Mouse (Mus musculus): ENCODE results near the gene Hnrnpul1.
"Not testable (repeated sequence)": the region's sequence is repeated elsewhere in the genome, so short reads cannot be mapped to it uniquely, and the experiment has no call there.

Hnrnpul1 gene

GRCm38 (mm10) chr7:25780021-25780420, 25.5 kb upstream of the Hnrnpul1 start:
- no peak for DNase-seq

- DNase-seq, result no peak
Measured at GRCm38 (mm10) chr7:25768229-25768628, 13.7 kb upstream of the Hnrnpul1 start.

DNA sequence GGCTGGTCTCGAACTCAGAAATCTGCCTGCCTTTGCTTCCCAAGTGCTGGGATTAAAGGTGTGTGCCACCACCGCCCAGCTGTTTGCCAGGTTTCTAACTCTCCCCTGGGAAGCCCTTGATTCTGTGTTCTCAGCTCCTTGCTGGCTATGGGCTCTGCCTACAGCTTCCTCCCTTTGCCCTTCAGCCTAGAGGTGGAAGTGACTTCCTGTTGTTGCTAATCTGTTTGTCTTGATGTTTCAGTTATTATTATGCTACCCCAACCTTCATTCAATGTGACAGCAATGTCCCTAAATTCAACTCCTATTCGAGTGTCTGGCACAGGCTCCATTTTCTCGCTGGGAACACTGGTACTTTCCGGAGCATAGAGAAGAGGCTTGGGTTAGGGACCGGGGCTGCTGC, 11.6 kb upstream of the Hnrnpul1 start:
- peak; percentile 41 for DNase-seq

DNA sequence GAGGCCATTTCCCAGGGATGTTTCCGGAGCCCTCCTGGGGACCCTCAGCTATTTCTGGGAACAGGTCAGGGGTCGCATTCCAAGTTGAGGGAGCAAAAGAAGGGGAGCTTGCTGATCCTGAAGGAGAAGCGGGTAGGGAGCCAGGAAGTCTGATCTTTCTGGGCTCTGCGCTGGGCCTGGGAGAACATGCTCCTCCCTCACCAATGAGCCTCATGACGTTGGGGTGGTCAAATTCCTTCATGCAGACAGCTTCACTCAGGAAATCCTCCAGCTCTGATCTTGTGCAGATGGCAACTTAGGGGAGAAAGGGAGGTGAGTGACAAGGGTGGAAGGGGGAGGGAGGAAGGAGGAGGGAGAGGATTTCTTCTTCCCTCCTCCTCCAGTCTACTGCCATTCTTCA, 9.7 kb upstream of the Hnrnpul1 start:
- peak; percentile 33 for DNase-seq

- DNase-seq, result no peak
Measured at GRCm38 (mm10) chr7:25763678-25764077, 9.1 kb upstream of the Hnrnpul1 start.

GRCm38 (mm10) chr7:25761354-25761753, 6.8 kb upstream of the Hnrnpul1 start:
- DNase-seq, result peak; percentile 63

DNA sequence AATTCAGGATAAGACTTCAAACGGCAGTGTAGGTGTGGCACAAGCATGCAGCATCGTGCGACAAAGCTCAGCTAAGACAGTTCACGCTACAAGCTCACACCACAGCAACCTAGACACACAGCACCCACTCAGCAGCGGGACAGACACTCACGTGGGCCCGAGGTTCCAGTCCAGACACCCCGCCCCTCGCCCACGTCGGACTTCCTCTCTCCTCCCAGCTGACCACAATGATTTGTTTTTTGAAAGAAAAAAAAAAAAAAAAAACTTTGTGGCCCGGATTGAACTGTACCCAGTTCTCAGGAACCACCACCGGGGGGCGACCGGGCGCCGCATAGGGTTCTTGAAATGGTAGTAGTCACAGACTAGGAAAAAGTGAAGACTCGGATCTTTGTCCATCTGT, 1.5 kb upstream of the Hnrnpul1 start:
- DNase-seq, result peak; percentile 98

DNA sequence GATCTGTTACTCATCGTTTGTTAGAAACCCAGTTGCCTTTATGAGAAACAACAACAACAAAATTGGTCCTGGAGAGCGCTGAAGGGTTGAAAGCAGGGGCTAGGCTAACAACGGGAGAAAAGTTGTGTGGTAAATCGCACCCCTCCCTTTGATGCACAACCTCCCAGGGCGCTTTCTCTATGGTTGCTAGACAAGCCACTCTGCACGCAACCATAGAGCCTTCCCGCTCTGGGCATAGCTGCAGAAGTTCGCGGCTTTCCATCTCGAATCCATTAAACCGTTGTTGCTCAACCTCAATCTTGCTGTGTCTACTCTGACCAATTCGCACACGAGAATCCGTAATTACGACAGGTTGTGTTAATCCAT, 894 bp upstream of the Hnrnpul1 start:
- DNase-seq, result peak; percentile 70

DNA sequence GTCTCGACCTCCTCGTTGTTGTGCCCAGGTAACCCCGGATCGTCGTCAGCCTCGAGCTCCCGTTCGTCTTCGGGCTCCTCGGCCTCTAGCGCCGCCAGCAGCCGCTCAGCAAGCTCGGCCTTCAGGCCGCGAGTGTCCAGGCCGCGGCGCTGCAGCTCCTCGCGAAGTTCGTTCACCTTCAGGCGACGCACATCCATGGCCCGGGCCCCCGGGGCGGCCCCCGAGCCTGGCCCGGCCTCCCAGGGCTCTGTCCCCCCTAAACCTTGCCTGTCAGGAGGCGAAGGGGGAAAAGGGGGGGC, 169 bp downstream of the Hnrnpul1 start:
- DNase-seq, result no peak

DNA sequence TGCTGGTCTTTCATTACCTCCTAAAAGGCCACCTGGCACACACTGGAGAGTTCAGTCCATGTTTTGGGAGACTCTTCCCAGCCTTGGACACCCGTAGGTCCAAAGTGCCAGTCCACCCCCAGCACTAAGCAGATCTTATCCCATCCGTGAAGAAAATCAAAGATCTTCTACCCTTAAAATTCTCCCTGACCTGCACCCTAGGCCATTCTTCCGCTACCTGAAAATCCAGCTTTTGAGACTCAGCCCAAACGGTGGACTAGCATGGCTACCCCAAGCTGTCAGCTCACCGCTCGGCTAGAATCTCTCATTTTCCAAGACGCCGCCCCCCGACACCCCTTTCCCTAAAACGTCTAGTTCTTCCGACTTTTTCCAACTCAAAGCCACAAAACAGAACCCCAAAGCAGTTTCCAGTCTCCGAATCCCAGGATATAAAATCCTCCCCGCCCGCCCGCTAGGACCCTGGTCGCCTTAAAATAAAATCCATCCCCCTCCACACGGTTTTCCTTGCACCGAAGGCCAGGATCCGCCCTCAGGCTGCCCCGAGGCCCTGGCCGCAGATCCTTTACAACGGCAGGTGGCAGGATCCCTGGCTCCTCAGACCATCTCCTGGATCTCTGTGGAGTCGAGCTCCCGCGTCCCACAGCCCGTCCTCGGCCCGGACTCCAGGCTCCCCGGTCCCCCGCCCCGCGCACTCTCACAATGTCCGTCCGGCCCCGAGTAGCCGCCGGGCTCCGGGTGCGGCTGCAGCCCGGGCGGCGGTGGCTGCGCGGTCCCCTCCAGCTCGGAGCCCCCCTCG, 716 bp downstream of the Hnrnpul1 start:
- DNase-seq, result no peak

DNA sequence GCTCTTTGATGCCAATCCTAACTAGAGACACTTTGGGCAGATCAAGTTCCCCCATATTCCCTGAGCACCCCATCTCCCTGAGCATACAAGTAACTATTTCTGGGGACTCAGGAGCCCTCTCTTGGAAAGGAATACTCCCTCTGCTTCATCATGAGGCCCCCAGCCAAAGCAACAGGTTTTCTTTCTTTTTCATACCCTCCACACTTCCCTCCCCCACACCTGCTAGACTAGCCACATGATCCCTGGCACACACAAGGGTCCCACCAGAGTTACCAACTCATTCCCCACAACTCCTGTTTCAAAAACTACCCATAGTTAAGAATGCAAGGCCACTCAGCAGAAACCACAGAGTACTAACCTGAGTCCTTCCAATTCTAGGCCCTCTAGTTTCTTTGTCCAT, 1.5 kb downstream of the Hnrnpul1 start:
- no peak for DNase-seq

GRCm38 (mm10) chr7:25746844-25747243, 7.7 kb downstream of the Hnrnpul1 start:
- DNase-seq, result no peak

GRCm38 (mm10) chr7:25738277-25738676, 16.3 kb downstream of the Hnrnpul1 start:
- DNase-seq, result no peak

GRCm38 (mm10) chr7:25736920-25737319, 17.6 kb downstream of the Hnrnpul1 start:
- DNase-seq, result peak; percentile 28

DNA sequence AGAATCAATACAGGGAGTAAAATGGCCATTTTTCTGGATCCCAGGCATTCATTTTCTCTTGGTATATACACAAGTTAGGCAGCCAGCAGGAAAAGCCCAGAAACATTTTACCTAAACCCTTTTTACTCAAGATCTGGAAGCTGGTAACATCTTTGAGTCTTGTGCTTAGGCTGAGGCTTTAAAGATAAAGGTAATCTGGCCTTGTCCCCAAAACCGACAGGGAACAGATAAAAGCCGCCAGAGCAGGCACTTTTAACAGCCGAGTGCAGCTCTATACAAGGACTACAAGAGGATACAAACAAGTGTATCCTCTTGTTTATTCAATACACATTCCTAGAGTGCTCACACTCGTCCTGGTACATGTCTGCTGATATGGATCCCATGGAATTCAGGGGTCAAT, 19.6 kb downstream of the Hnrnpul1 start:
- DNase-seq, result no peak

DNA sequence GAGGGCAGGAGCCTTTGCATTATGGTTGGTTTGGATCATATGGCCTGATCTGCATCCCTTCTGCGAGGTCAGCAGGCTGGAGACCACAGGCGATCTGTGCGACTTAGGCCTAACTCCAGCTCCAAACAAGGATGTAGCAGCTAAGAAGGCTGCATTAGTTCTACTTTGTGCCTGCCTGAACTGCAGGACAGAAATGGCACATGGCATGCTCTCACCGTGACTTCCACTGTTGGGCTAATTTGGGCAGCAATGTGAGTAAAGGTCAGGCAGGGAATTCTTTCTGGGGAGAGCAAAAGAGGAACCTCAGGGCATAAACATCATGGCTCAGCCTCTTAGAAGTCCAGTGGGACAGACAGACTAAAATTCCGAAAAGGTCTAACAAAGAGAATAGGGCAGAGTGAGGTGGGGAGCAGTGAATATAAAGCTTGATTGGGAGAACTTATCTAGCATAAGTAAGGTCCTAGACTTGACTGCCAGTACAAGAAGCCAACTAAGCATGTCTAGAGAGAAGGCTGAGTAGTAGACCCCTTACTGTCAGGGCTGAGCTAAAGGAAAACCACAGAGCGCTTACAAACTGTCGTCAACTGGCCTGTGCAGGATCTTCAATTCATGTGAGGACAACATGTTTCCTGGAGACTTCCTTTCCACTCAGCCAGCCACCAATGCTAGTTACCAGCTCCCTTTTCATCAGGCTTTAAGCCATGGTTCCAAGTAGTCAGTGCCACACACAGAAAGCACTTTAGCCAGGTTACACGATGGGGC, 23.1 kb downstream of the Hnrnpul1 start:
- DNase-seq, result no peak

- DNase-seq, result no peak
Measured at GRCm38 (mm10) chr7:25729862-25730261, 24.7 kb downstream of the Hnrnpul1 start.

GRCm38 (mm10) chr7:25729396-25729795, 25.2 kb downstream of the Hnrnpul1 start:
- no peak for DNase-seq

GRCm38 (mm10) chr7:25727800-25728199, 26.8 kb downstream of the Hnrnpul1 start:
- DNase-seq, result no peak

DNA sequence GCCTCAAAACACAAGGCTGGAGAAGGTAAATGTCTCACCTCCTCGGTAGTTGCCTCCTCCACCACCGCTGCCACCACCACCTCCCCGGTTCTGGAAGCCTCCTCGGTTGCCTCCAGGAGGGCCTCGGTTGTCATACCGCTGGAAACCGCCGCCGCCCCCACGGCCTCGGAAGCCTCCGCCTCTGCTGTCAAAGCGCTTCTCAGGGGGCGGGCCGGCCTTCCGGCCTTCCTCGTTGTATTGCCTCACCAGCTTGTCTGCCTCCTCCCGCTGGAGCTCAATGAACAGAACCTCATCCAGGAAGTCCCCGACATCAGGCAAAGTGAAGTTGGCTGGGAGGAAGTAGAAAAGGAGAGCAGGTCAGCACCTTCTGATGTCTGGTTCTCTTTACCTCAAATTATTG, 28.7 kb downstream of the Hnrnpul1 start:
- DNase-seq, result no peak

GRCm38 (mm10) chr7:25721776-25722175, 32.8 kb downstream of the Hnrnpul1 start:
- not testable (repeated sequence) for DNase-seq

- no peak for DNase-seq
Measured at GRCm38 (mm10) chr7:25720760-25721159, 33.8 kb downstream of the Hnrnpul1 start.

DNA sequence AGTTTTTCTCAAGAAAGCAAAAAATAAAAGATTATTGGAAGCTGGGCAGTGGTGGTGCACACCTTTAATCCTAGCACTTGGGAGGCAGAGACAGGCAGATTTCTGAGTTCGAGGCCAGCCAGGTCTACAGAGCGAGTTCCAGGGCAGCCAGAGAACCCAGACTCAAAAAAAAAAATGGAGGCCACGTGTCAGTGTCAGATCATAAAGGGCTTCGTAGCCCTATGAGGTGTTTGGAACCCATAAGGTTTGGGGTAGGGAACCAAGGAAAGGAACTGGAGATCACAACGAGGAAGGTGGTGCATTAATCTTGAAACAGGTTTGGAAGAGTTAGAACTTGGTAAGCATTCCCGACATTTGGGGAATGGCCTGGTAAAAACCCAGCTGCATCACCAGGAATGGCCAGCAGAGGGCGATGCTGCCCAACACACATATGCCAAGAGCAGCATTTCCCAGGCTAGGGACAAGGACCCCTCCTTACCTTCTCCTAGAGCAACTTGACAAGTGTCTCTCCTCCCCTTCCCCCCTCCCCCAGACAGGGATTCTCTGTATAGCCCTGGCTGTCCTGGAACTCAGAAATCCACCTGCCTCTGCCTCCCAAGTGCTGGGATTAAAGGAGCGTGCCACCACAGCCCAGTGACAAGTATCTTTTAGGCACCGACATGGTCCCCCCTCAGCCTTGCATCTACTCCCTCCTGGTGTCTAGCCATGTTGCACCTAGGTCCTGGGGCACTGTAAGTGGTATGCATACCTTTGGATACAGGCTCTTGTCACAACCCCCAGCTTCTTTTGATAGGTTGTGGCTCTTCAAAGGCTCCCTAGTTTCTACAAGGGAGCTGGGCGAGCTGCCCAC, 34.6 kb downstream of the Hnrnpul1 start:
- peak; percentile 89 for DNase-seq
